Mouse (Mus musculus) G1E (cell line): Measurements from ENCODE around the gene Rab11fip5.

ENCODE experiments used
- CTCF ChIP-seq: IDR thresholded peaks from 2 replicates; pipeline ENCODE4 v1.5.1; 2012; ENCODE audit warnings: low read depth, low read length, inconsistent platforms, mixed read lengths
- GATA1 ChIP-seq: IDR thresholded peaks from 2 replicates; pipeline ENCODE4 v1.6.1; 2012; ENCODE audit warnings: borderline replicate concordance, low read length, inconsistent platforms, mixed read lengths
- POLR2AphosphoS5 ChIP-seq: IDR thresholded peaks from 2 replicates; pipeline ENCODE4 v1.6.1; 2012; ENCODE audit warnings: low read depth, low read length, inconsistent platforms; ENCODE audit not compliant: insufficient replicate concordance

DNA sequence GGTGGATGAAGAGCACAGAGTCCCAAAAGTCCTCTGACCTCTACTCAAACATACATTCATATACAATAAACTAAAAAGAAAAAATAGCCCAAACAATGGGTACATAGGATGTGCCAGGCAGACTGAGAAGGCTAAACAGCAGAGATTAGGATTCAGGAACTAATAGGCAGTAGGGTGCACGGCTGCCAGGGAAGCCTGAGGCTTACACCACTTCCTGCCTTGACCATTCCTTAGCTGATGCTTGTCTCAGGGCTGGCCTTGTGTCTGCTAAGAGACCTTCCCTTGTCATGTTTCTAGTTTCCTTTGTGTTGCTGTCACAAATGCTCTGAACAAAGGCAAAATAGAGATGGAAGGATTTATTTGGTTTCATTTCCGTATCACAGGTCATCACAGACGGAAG is 68.1 kb downstream of the Rab11fip5 start:
- TF ChIP-seq POLR2AphosphoS5 (no peak), CTCF (no peak), GATA1 (no peak)
